Mouse (Mus musculus): ENCODE measurements around the gene Hnmt.

GRCm38 (mm10) chr2:24040531-24040930 lies 8.7 kb downstream of the Hnmt start:
- TF ChIP-seq CTCF (conservative IDR thresholded peaks at IDR 0.05; ENCODE audit: insufficient read depth, insufficient read length, low read depth, low read length), result no peak
- TF ChIP-seq POLR2A (IDR thresholded peaks at IDR 0.05; ENCODE audit: low read depth, low read length), result no peak

Measured in kidney, adult 2 months (tissue).